Mouse (Mus musculus) bone marrow macrophage, adult 2 months (primary cell): ENCODE measurements around the gene Draxin.

ENCODE experiments used
- CTCF ChIP-seq: IDR thresholded peaks from 2 replicates; pipeline ENCODE4 v1.5.1; 2012; ENCODE audit warnings: low read depth, mild to moderate bottlenecking, low read length, moderate library complexity
- POLR2A ChIP-seq: IDR thresholded peaks from 2 replicates; pipeline ENCODE4 v1.6.1; 2012; ENCODE audit warnings: mild to moderate bottlenecking, low read depth, low read length, borderline replicate concordance

- TF ChIP-seq CTCF (no peak), POLR2A (no peak)
Measured at GRCm38 (mm10) chr4:148169586-148169985, 39.1 kb upstream of the Draxin start.
